Mouse (Mus musculus) lung, embryonic 15.5 days (tissue): ENCODE results near the gene Trcg1. TPM values are rescaled to one million over a fixed set of nuclear protein-coding genes. Genes with fewer than 3 reads are reported as not detected.
"Not testable (repeated sequence)": the region's sequence is repeated elsewhere in the genome, so short reads cannot be mapped to it uniquely, and the experiment has no call there.

Experiments used
- ATAC-seq: fragments of 200-750 bp; cut with Nextera tagmentation; 2 replicates; pipeline ENCODE4 v1.8.0; 2017; ENCODE audit warnings: moderate number of reproducible peaks, borderline replicate concordance; ENCODE audit not compliant: low FRiP score, low TSS enrichment; ENCODE audit errors: extremely low read depth
- H3K27ac ChIP-seq: fragments of 300-500 bp; sonication (generic); 2 replicates; pipeline ENCODE4 v1.5.1; 2015; ENCODE audit warnings: moderate library complexity, mild to moderate bottlenecking, inconsistent platforms
- H3K27me3 ChIP-seq: fragments of 300-500 bp; sonication (generic); 2 replicates; pipeline ENCODE4 v1.6.1; 2015; ENCODE audit warnings: inconsistent platforms
- H3K36me3 ChIP-seq: fragments of 300-500 bp; sonication (generic); 2 replicates; pipeline ENCODE4 v1.6.1; 2015; ENCODE audit warnings: inconsistent platforms
- H3K4me1 ChIP-seq: fragments of 300-500 bp; sonication (generic); 2 replicates; pipeline ENCODE4 v1.6.1; 2015; ENCODE audit warnings: inconsistent platforms
- H3K4me2 ChIP-seq: fragments of 300-500 bp; sonication (generic); 2 replicates; pipeline ENCODE4 v1.6.1; 2015; ENCODE audit warnings: inconsistent platforms, mild to moderate bottlenecking, moderate library complexity
- H3K4me3 ChIP-seq: fragments of 300-500 bp; sonication (generic); 2 replicates; pipeline ENCODE4 v1.5.1; 2015; ENCODE audit warnings: mild to moderate bottlenecking, inconsistent platforms
- H3K9ac ChIP-seq: fragments of 300-500 bp; sonication (generic); 2 replicates; pipeline ENCODE4 v1.6.1; 2015; ENCODE audit warnings: inconsistent platforms
- H3K9me3 ChIP-seq: fragments of 300-500 bp; sonication (generic); 2 replicates; pipeline ENCODE4 v1.6.1; 2016; ENCODE audit warnings: inconsistent platforms
- WGBS: fragments of 180-500 bp; shearing (Covaris S2); methylation state at CpG from one replicate; pipeline ENCODE4 v1.1.7; 2015; 5-methylcytosine and 5-hydroxymethylcytosine counted together
- polyA plus RNA-seq: library from polyadenylated mRNA; unstranded; fragments of >200 nt; fragmentation: Nextera tagmentation; extraction: Ambion mirVana; gene quantifications from 2 replicates; pipeline ENCODE4 v1.2.1, GENCODE M21; 2015

Trcg1 gene
- polyA plus RNA-seq, 1 experiment from 2014 or later: not detected

GRCm38 (mm10) chr9:57223341-57223740 is 13.0 kb upstream of the Trcg1 start:
- H3K9ac ChIP-seq: no peak overlapping the region
- no peak overlapping the region for H3K27ac ChIP-seq
- H3K4me1 ChIP-seq: no peaks in the 10 kb centered on the region
- H3K27me3 ChIP-seq: no peaks in the 10 kb centered on the region
- no peak for ATAC-seq
- H3K4me2 ChIP-seq: no peak overlapping the region
- no peaks in the 10 kb centered on the region for H3K9me3 ChIP-seq
- no peak overlapping the region for H3K4me3 ChIP-seq
- H3K36me3 ChIP-seq: no peaks in the 10 kb centered on the region

- Histone ChIP-seq H3K4me3 (no peak overlapping the region), H3K4me1 (peaks cover 12% of the 10 kb centered on the region), H3K9me3 (no peaks in the 10 kb centered on the region), H3K27me3 (no peaks in the 10 kb centered on the region), H3K27ac (no peak overlapping the region), H3K36me3 (no peaks in the 10 kb centered on the region), H3K9ac (no peak overlapping the region), H3K4me2 (no peak overlapping the region)
- no peak for ATAC-seq
- 57% methylated on average over 13 of the region's 13 CpGs for WGBS
Measured at GRCm38 (mm10) chr9:57225780-57226627, 10.4 kb upstream of the Trcg1 start.

- not testable (repeated sequence) for H3K9ac ChIP-seq, ATAC-seq, H3K4me3 ChIP-seq, H3K9me3 ChIP-seq, H3K4me2 ChIP-seq, H3K27me3 ChIP-seq, H3K27ac ChIP-seq, H3K36me3 ChIP-seq
- WGBS: 81% methylated on average over 6 of the region's 6 CpGs
- H3K4me1 ChIP-seq: peaks cover 12% of the 10 kb centered on the region
Measured at GRCm38 (mm10) chr9:57226628-57227122, 9.7 kb upstream of the Trcg1 start.

- ATAC-seq: no peak
- H3K4me1 ChIP-seq: peaks cover 12% of the 10 kb centered on the region
- H3K36me3 ChIP-seq: no peaks in the 10 kb centered on the region
- no peak overlapping the region for H3K4me2 ChIP-seq
- H3K4me3 ChIP-seq: no peak overlapping the region
- no peak overlapping the region for H3K9ac ChIP-seq
- H3K27ac ChIP-seq: no peak overlapping the region
- no peaks in the 10 kb centered on the region for H3K9me3 ChIP-seq
- no peaks in the 10 kb centered on the region for H3K27me3 ChIP-seq
- 62% methylated on average over 5 of the region's 5 CpGs for WGBS
Measured at GRCm38 (mm10) chr9:57227203-57227602, 9.2 kb upstream of the Trcg1 start.

- whole genome bisulfite sequencing: 54% methylated on average over 4 of the region's 4 CpGs
- H3K9ac ChIP-seq: no peak overlapping the region
Measured at GRCm38 (mm10) chr9:57228186-57228585, 8.2 kb upstream of the Trcg1 start.

GRCm38 (mm10) chr9:57229726-57230125 is 6.6 kb upstream of the Trcg1 start:
- Histone ChIP-seq H3K9ac (no peak overlapping the region), H3K4me3 (no peak overlapping the region), H3K27me3 (no peaks in the 10 kb centered on the region), H3K36me3 (no peaks in the 10 kb centered on the region), H3K4me1 (peaks cover 12% of the 10 kb centered on the region), H3K9me3 (no peaks in the 10 kb centered on the region), H3K4me2 (no peak overlapping the region), H3K27ac (no peak overlapping the region)
- no peak for ATAC-seq
- 54% methylated on average over 4 of the region's 4 CpGs for WGBS

More at GRCm38 (mm10) chr9:57228186-57228585, 8.2 kb upstream of the Trcg1 start:
- peaks cover 12% of the 10 kb centered on the region for H3K4me1 ChIP-seq
- H3K27ac ChIP-seq: no peak overlapping the region
- ATAC-seq: no peak
- H3K27me3 ChIP-seq: no peaks in the 10 kb centered on the region
- no peak overlapping the region for H3K4me2 ChIP-seq
- no peak overlapping the region for H3K4me3 ChIP-seq
- H3K9me3 ChIP-seq: no peaks in the 10 kb centered on the region
- no peaks in the 10 kb centered on the region for H3K36me3 ChIP-seq

- Histone ChIP-seq H3K4me3 (no peak overlapping the region), H3K4me1 (peaks cover 12% of the 10 kb centered on the region), H3K36me3 (no peaks in the 10 kb centered on the region), H3K9ac (no peak overlapping the region), H3K27ac (no peak overlapping the region), H3K27me3 (no peaks in the 10 kb centered on the region), H3K9me3 (no peaks in the 10 kb centered on the region), H3K4me2 (no peak overlapping the region)
- 48% methylated on average over 9 of the region's 9 CpGs for WGBS
- peak; percentile 62; the same call in 1 of the 2 replicates for ATAC-seq
Measured at GRCm38 (mm10) chr9:57230146-57230783, 6.1 kb upstream of the Trcg1 start.

GRCm38 (mm10) chr9:57231536-57232255 is 4.7 kb upstream of the Trcg1 start:
- 65% methylated on average over 8 of the region's 8 CpGs for WGBS

GRCm38 (mm10) chr9:57232341-57232940 is 3.9 kb upstream of the Trcg1 start:
- Histone ChIP-seq H3K4me3 (no peak overlapping the region), H3K36me3 (no peaks in the 10 kb centered on the region), H3K27ac (no peak overlapping the region), H3K4me2 (no peak overlapping the region), H3K4me1 (peaks cover 12% of the 10 kb centered on the region), H3K9me3 (no peaks in the 10 kb centered on the region), H3K9ac (no peak overlapping the region), H3K27me3 (no peaks in the 10 kb centered on the region)
- 82% methylated on average over 5 of the region's 5 CpGs for WGBS
- no peak for ATAC-seq

More at GRCm38 (mm10) chr9:57231536-57232255, 4.7 kb upstream of the Trcg1 start:
- Histone ChIP-seq H3K4me1 (peaks cover 12% of the 10 kb centered on the region), H3K4me3 (no peak overlapping the region), H3K4me2 (no peak overlapping the region), H3K36me3 (no peaks in the 10 kb centered on the region), H3K9ac (no peak overlapping the region), H3K27ac (no peak overlapping the region), H3K27me3 (no peaks in the 10 kb centered on the region), H3K9me3 (no peaks in the 10 kb centered on the region)
- ATAC-seq: no peak

GRCm38 (mm10) chr9:57233142-57233541 is 3.2 kb upstream of the Trcg1 start:
- H3K9me3 ChIP-seq: no peaks in the 10 kb centered on the region
- ATAC-seq: no peak
- no peak overlapping the region for H3K4me2 ChIP-seq
- H3K27ac ChIP-seq: no peak overlapping the region
- peaks cover 12% of the 10 kb centered on the region for H3K4me1 ChIP-seq
- no peak overlapping the region for H3K4me3 ChIP-seq
- H3K36me3 ChIP-seq: no peaks in the 10 kb centered on the region
- no peak overlapping the region for H3K9ac ChIP-seq
- H3K27me3 ChIP-seq: no peaks in the 10 kb centered on the region
- 54% methylated on average over 6 of the region's 6 CpGs for WGBS

GRCm38 (mm10) chr9:57233767-57234166 is 2.6 kb upstream of the Trcg1 start:
- Histone ChIP-seq H3K27ac (no peak overlapping the region), H3K4me3 (no peak overlapping the region), H3K27me3 (no peaks in the 10 kb centered on the region), H3K9ac (no peak overlapping the region), H3K36me3 (no peaks in the 10 kb centered on the region), H3K4me1 (peaks cover 12% of the 10 kb centered on the region), H3K9me3 (no peaks in the 10 kb centered on the region), H3K4me2 (no peak overlapping the region)
- no peak for ATAC-seq
- 79% methylated on average over 3 of the region's 3 CpGs for WGBS
